Mouse (Mus musculus): Measurements from ENCODE around the gene Htr1f. TPM values are rescaled to one million over a fixed set of nuclear protein-coding genes. Genes with fewer than 3 reads are reported as not detected.

Htr1f gene
- polyA plus RNA-seq, 1 experiment from 2014 or later, result 0.06 TPM

DNA sequence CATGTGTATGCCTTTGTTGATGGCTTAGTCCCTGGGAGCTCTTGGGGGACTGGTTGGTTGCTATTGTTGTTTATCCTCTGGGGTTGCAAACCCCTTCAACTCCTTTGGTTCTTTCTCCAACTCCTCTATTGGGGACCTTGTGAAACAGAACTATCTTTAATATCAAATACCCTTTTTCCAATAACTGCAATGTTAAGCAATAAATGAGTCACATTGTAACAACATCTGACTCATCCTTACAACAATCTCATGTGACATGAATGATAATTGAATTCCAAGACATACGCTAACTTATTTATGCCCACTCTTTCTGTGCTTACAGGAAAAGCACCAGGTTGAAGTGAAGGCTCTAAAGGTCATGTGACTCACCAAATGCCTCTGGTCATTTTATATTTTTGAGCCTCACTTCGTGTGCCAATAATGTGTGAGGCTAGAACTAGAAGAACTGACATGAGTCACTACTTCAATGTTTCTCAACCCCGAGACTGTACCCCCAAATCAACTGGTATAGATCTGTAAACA, 116.3 kb downstream of the Htr1f start:
- no peaks in the 10 kb centered on the region for H3K9me3 ChIP-seq (ENCODE audit: control insufficient read depth, low read length)
- 80% methylated on average over 3 of the region's 3 CpGs for WGBS
- no peak for DNase-seq (ENCODE audit: low spot score)

GRCm38 (mm10) chr16:64987564-64987963, 118.1 kb downstream of the Htr1f start:
- no peak overlapping the region for H3K27ac ChIP-seq (ENCODE audit: low read depth, low read length)
- no peaks in the 10 kb centered on the region for H3K36me3 ChIP-seq (ENCODE audit: control insufficient read depth, insufficient read depth, low read length)
- H3K27me3 ChIP-seq (ENCODE audit: control insufficient read depth, insufficient read depth, low read length), result no peaks in the 10 kb centered on the region
- no peak overlapping the region for H3K4me3 ChIP-seq (ENCODE audit: low read depth, low read length)
- H3K9me3 ChIP-seq (ENCODE audit: control insufficient read depth, low read length), result no peaks in the 10 kb centered on the region
- ATAC-seq (ENCODE audit: low FRiP score) (no peak), DNase-seq (ENCODE audit: low spot score) (no peak)
- no peak overlapping the region for H3K9ac ChIP-seq (ENCODE audit: low read depth, low read length)
- H3K4me1 ChIP-seq (replicated peaks; ENCODE audit: control insufficient read depth, insufficient read depth, low read length), result no peaks in the 10 kb centered on the region
- H3K4me2 ChIP-seq (replicated peaks; ENCODE audit: low read depth, low read length), result no peak overlapping the region
- 90% methylated on average over 6 of the region's 6 CpGs for WGBS

More for the DNA sequence above, 116.3 kb downstream of the Htr1f start:
- Histone ChIP-seq H3K27ac (ENCODE audit: low read depth, low read length) (no peak overlapping the region), H3K36me3 (ENCODE audit: control insufficient read depth, insufficient read depth, low read length) (no peaks in the 10 kb centered on the region), H3K4me3 (ENCODE audit: low read depth, low read length) (no peak overlapping the region), H3K27me3 (ENCODE audit: control insufficient read depth, insufficient read depth, low read length) (no peaks in the 10 kb centered on the region), H3K4me1 (replicated peaks; ENCODE audit: control insufficient read depth, insufficient read depth, low read length) (no peaks in the 10 kb centered on the region), H3K9ac (ENCODE audit: low read depth, low read length) (no peak overlapping the region), H3K4me2 (replicated peaks; ENCODE audit: low read depth, low read length) (no peak overlapping the region)
- ATAC-seq (ENCODE audit: low FRiP score), result no peak

GRCm38 (mm10) chr16:64987049-64987448, 118.6 kb downstream of the Htr1f start:
- no peaks in the 10 kb centered on the region for H3K27me3 ChIP-seq (ENCODE audit: control insufficient read depth, insufficient read depth, low read length)
- DNase-seq (ENCODE audit: low spot score), result no peak
- 78% methylated on average over 2 of the region's 2 CpGs for WGBS

DNA sequence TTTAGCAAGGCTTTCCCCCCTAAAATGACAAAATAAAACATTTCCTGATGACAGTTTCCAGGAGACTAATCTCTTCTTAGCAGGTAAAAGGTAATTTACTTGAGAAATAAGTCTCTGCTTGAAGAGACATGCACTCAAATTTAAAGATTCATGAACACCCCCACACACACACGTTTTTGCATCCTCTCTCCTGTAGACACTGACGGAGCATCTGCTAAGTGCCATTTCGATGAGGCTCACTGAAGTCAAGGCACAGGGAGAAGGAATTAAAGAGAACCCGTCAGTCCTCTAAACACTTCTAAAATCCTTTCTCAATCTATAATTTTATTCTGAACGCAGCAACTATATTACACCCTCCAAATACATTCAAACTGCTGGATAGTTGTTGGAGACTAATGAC, 131.0 kb downstream of the Htr1f start:
- ATAC-seq (ENCODE audit: low FRiP score) (no peak), DNase-seq (ENCODE audit: low spot score) (no peak)
- Histone ChIP-seq H3K9me3 (ENCODE audit: control insufficient read depth, low read length) (no peaks in the 10 kb centered on the region), H3K4me2 (replicated peaks; ENCODE audit: low read depth, low read length) (no peak overlapping the region), H3K4me1 (replicated peaks; ENCODE audit: control insufficient read depth, insufficient read depth, low read length) (no peaks in the 10 kb centered on the region), H3K27ac (ENCODE audit: low read depth, low read length) (no peak overlapping the region), H3K4me3 (ENCODE audit: low read depth, low read length) (no peak overlapping the region), H3K9ac (ENCODE audit: low read depth, low read length) (no peak overlapping the region), H3K27me3 (ENCODE audit: control insufficient read depth, insufficient read depth, low read length) (no peaks in the 10 kb centered on the region), H3K36me3 (ENCODE audit: control insufficient read depth, insufficient read depth, low read length) (no peaks in the 10 kb centered on the region)
- WGBS, result 88% methylated on average over 5 of the region's 5 CpGs

More at GRCm38 (mm10) chr16:64987049-64987448, 118.6 kb downstream of the Htr1f start:
- H3K36me3 ChIP-seq (ENCODE audit: control insufficient read depth, insufficient read depth, low read length), result no peaks in the 10 kb centered on the region
- ATAC-seq (ENCODE audit: low FRiP score), result no peak
- H3K4me1 ChIP-seq (replicated peaks; ENCODE audit: control insufficient read depth, insufficient read depth, low read length), result no peaks in the 10 kb centered on the region
- H3K9me3 ChIP-seq (ENCODE audit: control insufficient read depth, low read length), result no peaks in the 10 kb centered on the region
- no peak overlapping the region for H3K4me2 ChIP-seq (replicated peaks; ENCODE audit: low read depth, low read length)
- no peak overlapping the region for H3K27ac ChIP-seq (ENCODE audit: low read depth, low read length)
- H3K9ac ChIP-seq (ENCODE audit: low read depth, low read length), result no peak overlapping the region
- H3K4me3 ChIP-seq (ENCODE audit: low read depth, low read length), result no peak overlapping the region

DNA sequence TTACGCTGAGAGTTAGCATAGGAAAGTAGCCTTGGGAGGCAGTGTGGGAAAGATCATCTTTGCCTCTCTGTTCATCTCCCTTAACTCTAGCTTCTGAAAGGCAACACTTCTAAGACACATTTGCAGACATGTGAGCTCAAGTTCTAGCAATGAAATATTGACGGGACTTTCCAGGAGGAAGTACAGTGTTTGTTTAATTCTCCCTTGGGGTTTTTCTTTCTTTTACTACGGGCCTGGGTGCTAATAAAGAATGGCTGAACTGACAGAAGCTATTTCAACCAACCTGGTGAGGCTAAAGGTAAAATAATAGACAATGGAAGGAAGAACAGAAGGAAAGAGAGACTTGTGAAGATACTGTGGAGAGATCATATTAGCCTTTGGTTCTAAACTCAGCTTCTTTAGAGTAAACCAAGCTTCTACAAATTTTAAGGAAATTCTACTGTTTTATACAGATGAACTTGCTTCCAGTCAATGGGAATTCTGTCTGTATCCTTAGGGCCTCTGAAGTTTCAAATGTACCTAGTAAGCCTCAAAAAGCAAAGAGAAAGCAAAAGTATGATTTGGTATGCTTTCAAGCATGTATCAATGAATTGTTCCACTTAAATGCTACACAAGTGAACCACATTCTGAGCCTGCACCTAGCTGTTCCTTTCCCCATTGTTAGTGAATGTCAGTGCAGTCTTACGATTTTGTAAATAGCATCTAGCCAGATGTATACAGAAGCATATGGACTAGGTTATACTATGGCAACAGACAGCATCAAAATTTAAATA, 131.9 kb downstream of the Htr1f start:
- ATAC-seq (ENCODE audit: low FRiP score) (no peak), DNase-seq (ENCODE audit: low spot score) (no peak)

GRCm38 (mm10) chr16:64961690-64962089, 144.0 kb downstream of the Htr1f start:
- no peaks in the 10 kb centered on the region for H3K27me3 ChIP-seq (ENCODE audit: control insufficient read depth, insufficient read depth, low read length)
- WGBS, result 90% methylated on average over 4 of the region's 4 CpGs
- no peaks in the 10 kb centered on the region for H3K36me3 ChIP-seq (ENCODE audit: control insufficient read depth, insufficient read depth, low read length)
- no peaks in the 10 kb centered on the region for H3K4me1 ChIP-seq (replicated peaks; ENCODE audit: control insufficient read depth, insufficient read depth, low read length)
- no peak overlapping the region for H3K9ac ChIP-seq (ENCODE audit: low read depth, low read length)
- no peaks in the 10 kb centered on the region for H3K9me3 ChIP-seq (ENCODE audit: control insufficient read depth, low read length)
- no peak overlapping the region for H3K4me2 ChIP-seq (replicated peaks; ENCODE audit: low read depth, low read length)
- no peak overlapping the region for H3K27ac ChIP-seq (ENCODE audit: low read depth, low read length)
- DNase-seq (ENCODE audit: low spot score) (peak; percentile 4), ATAC-seq (ENCODE audit: low FRiP score) (no peak)
- H3K4me3 ChIP-seq (ENCODE audit: low read depth, low read length), result no peak overlapping the region

More for the DNA sequence above, 131.9 kb downstream of the Htr1f start:
- H3K9ac ChIP-seq (ENCODE audit: low read depth, low read length), result no peak overlapping the region
- H3K4me2 ChIP-seq (replicated peaks; ENCODE audit: low read depth, low read length), result no peak overlapping the region
- H3K4me1 ChIP-seq (replicated peaks; ENCODE audit: control insufficient read depth, insufficient read depth, low read length), result no peaks in the 10 kb centered on the region
- H3K27ac ChIP-seq (ENCODE audit: low read depth, low read length), result no peak overlapping the region
- H3K4me3 ChIP-seq (ENCODE audit: low read depth, low read length), result no peak overlapping the region
- 77% methylated on average over 4 of the region's 4 CpGs for WGBS
- H3K9me3 ChIP-seq (ENCODE audit: control insufficient read depth, low read length), result no peaks in the 10 kb centered on the region
- no peaks in the 10 kb centered on the region for H3K27me3 ChIP-seq (ENCODE audit: control insufficient read depth, insufficient read depth, low read length)
- H3K36me3 ChIP-seq (ENCODE audit: control insufficient read depth, insufficient read depth, low read length), result no peaks in the 10 kb centered on the region

GRCm38 (mm10) chr16:64941646-64942195, 163.9 kb downstream of the Htr1f start:
- H3K4me1 ChIP-seq (replicated peaks; ENCODE audit: control insufficient read depth, insufficient read depth, low read length), result no peaks in the 10 kb centered on the region
- 89% methylated on average over 5 of the region's 5 CpGs for WGBS
- no peak overlapping the region for H3K4me2 ChIP-seq (replicated peaks; ENCODE audit: low read depth, low read length)
- ATAC-seq (ENCODE audit: low FRiP score), result no peak
- H3K27ac ChIP-seq (ENCODE audit: low read depth, low read length), result no peak overlapping the region
- H3K9me3 ChIP-seq (ENCODE audit: control insufficient read depth, low read length), result no peaks in the 10 kb centered on the region
- no peak overlapping the region for H3K9ac ChIP-seq (ENCODE audit: low read depth, low read length)
- no peak for DNase-seq (ENCODE audit: low spot score)
- H3K27me3 ChIP-seq (ENCODE audit: control insufficient read depth, insufficient read depth, low read length), result no peaks in the 10 kb centered on the region
- H3K4me3 ChIP-seq (ENCODE audit: low read depth, low read length), result no peak overlapping the region
- H3K36me3 ChIP-seq (ENCODE audit: control insufficient read depth, insufficient read depth, low read length), result no peaks in the 10 kb centered on the region

DNA sequence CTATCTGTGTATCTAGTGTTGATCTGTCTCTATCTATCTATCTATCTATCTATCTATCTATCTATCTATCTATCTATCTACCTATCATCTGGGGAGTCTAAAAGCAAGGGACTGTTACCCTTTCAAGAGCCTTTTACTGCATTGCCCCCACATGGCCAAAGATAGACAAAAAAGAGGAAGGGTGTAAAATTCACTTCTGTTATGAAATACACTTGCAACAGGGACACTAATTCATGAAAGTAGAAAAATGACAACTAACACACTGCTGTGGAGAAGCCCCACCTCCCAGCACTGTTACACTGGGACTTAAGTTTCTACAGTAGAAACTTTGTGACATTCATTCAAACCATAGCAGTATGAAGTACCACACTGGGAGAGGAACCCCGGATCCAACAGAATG, 170.9 kb downstream of the Htr1f start:
- 92% methylated on average over 1 of the region's 1 CpGs for WGBS
- no peaks in the 10 kb centered on the region for H3K27me3 ChIP-seq (ENCODE audit: control insufficient read depth, insufficient read depth, low read length)
- no peak overlapping the region for H3K4me3 ChIP-seq (ENCODE audit: low read depth, low read length)
- no peak overlapping the region for H3K9ac ChIP-seq (ENCODE audit: low read depth, low read length)
- no peaks in the 10 kb centered on the region for H3K9me3 ChIP-seq (ENCODE audit: control insufficient read depth, low read length)
- ATAC-seq (ENCODE audit: low FRiP score), result no peak
- H3K4me1 ChIP-seq (replicated peaks; ENCODE audit: control insufficient read depth, insufficient read depth, low read length), result no peaks in the 10 kb centered on the region
- no peak overlapping the region for H3K27ac ChIP-seq (ENCODE audit: low read depth, low read length)
- H3K36me3 ChIP-seq (ENCODE audit: control insufficient read depth, insufficient read depth, low read length), result no peaks in the 10 kb centered on the region
- no peak for DNase-seq (ENCODE audit: low spot score)
- no peak overlapping the region for H3K4me2 ChIP-seq (replicated peaks; ENCODE audit: low read depth, low read length)

DNA sequence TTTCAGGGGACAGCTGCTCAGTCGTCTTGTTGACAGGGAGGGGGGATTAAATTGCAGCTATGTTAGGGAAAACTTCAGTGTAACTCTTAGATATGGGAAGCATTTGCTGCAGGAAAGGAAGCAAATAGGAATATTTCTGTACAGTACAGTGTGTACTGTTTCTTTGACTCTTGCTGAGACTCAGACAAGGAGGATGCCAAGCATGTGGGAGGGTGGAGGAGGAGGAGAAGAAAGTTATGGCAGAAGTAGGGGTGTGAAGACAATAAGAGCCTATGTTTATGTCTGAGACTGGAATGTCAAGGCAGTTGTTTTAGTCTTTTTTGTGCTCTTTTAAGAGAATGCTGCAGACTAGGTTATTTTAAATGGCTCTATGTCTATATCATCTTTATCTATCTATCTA, 171.6 kb downstream of the Htr1f start:
- WGBS, result 77% methylated on average over 1 of the region's 1 CpGs
- ATAC-seq (ENCODE audit: low FRiP score) (no peak), DNase-seq (ENCODE audit: low spot score) (no peak)
- H3K36me3 ChIP-seq (ENCODE audit: control insufficient read depth, insufficient read depth, low read length), result no peaks in the 10 kb centered on the region
- no peak overlapping the region for H3K4me2 ChIP-seq (replicated peaks; ENCODE audit: low read depth, low read length)
- H3K4me3 ChIP-seq (ENCODE audit: low read depth, low read length), result no peak overlapping the region
- H3K27me3 ChIP-seq (ENCODE audit: control insufficient read depth, insufficient read depth, low read length), result no peaks in the 10 kb centered on the region
- H3K27ac ChIP-seq (ENCODE audit: low read depth, low read length), result no peak overlapping the region
- H3K9ac ChIP-seq (ENCODE audit: low read depth, low read length), result no peak overlapping the region
- H3K4me1 ChIP-seq (replicated peaks; ENCODE audit: control insufficient read depth, insufficient read depth, low read length), result no peaks in the 10 kb centered on the region
- H3K9me3 ChIP-seq (ENCODE audit: control insufficient read depth, low read length), result no peaks in the 10 kb centered on the region
